Mouse (Mus musculus) heart, embryonic 11.5 days (tissue): ENCODE measurements around the gene Atxn7l2. TPM values are rescaled to one million over a fixed set of nuclear protein-coding genes. Genes with fewer than 3 reads are reported as not detected.

ENCODE experiments used
- ATAC-seq: fragments of 200-750 bp; cut with Nextera tagmentation; replicated peaks from 2 replicates; pipeline ENCODE4 v1.8.0; 2017; ENCODE audit warnings: moderate library complexity; ENCODE audit not compliant: insufficient number of reproducible peaks, low FRiP score, low TSS enrichment
- H3K27ac ChIP-seq: fragments of 300-500 bp; sonication (generic); 2 replicates; pipeline ENCODE4 v1.5.1; 2014; ENCODE audit warnings: mild to moderate bottlenecking, low read depth, low read length
- H3K27me3 ChIP-seq: fragments of 300-500 bp; sonication (generic); 2 replicates; pipeline ENCODE4 v1.6.1; 2014; ENCODE audit warnings: mild to moderate bottlenecking, low read length, mixed read lengths; ENCODE audit not compliant: control insufficient read depth, insufficient read depth
- H3K36me3 ChIP-seq: fragments of 300-500 bp; sonication (generic); 2 replicates; pipeline ENCODE4 v1.6.1; 2014; ENCODE audit warnings: mild to moderate bottlenecking, low read length, moderate library complexity, mixed read lengths; ENCODE audit not compliant: control insufficient read depth, insufficient read depth
- H3K4me1 ChIP-seq: fragments of 300-500 bp; sonication (generic); 2 replicates; pipeline ENCODE4 v1.6.1; 2014; ENCODE audit warnings: low read length; ENCODE audit not compliant: control insufficient read depth, insufficient read depth
- H3K4me2 ChIP-seq: fragments of 300-500 bp; sonication (generic); 2 replicates; pipeline ENCODE4 v1.6.1; 2014; ENCODE audit warnings: mild to moderate bottlenecking, moderate library complexity
- H3K4me3 ChIP-seq: fragments of 300-500 bp; sonication (generic); 2 replicates; pipeline ENCODE4 v1.5.1; 2014; ENCODE audit warnings: low read depth, low read length
- H3K9ac ChIP-seq: fragments of 300-500 bp; sonication (generic); 2 replicates; pipeline ENCODE4 v1.6.1; 2014; ENCODE audit warnings: mild to moderate bottlenecking, low read depth, low read length, moderate library complexity
- H3K9me3 ChIP-seq: fragments of 300-500 bp; sonication (generic); replicated peaks from 2 replicates; pipeline ENCODE4 v1.6.1; 2016; ENCODE audit warnings: low read length; ENCODE audit not compliant: control insufficient read depth
- WGBS: fragments of 180-500 bp; shearing (Covaris S2); extraction: QIAGEN DNeasy Blood & Tissue Kit; methylation state at CpG from one replicate; pipeline ENCODE4 v1.1.7; 2014; ENCODE audit not compliant: insufficient replicate concordance; 5-methylcytosine and 5-hydroxymethylcytosine counted together
- polyA plus RNA-seq: library from polyadenylated mRNA; unstranded; fragments of >200 nt; fragmentation: Nextera tagmentation; extraction: Ambion mirVana; gene quantifications from 2 replicates; pipeline ENCODE4 v1.2.1, GENCODE M21; 2014

Gene Atxn7l2
- polyA plus RNA-seq, 1 experiment from 2014 or later: 8.4 TPM

- Histone ChIP-seq H3K9me3 (no peaks in the 10 kb centered on the region), H3K36me3 (no peaks in the 10 kb centered on the region), H3K4me3 (peak overlapping the region; percentile 74; the same call in 1 of the 2 replicates), H3K4me1 (peaks cover 7% of the 10 kb centered on the region; the same call in 1 of the 2 replicates), H3K9ac (no peak overlapping the region), H3K27ac (no peak overlapping the region), H3K27me3 (peaks cover 21% of the 10 kb centered on the region), H3K4me2 (peak overlapping the region; percentile 88)
- WGBS: 54% methylated on average over 20 of the region's 20 CpGs
- no peak for ATAC-seq
Observed at GRCm38 (mm10) chr3:108187111-108187795, 23.5 kb downstream of the Atxn7l2 start.

GRCm38 (mm10) chr3:108186098-108187047 lies 24.4 kb downstream of the Atxn7l2 start, which contains the start of gene Amigo1:
Gene Amigo1, plus strand, starts transcription at chr3:108186335.
- 1% methylated on average over 69 of the region's 100 CpGs for WGBS
- Histone ChIP-seq H3K9ac (peak within 1 kb of the TSS; percentile 80), H3K4me3 (peak within 1 kb of the TSS; percentile 74), H3K4me1 (peaks cover 7% of the 10 kb centered on the region; the same call in 1 of the 2 replicates), H3K27ac (no peak within 1 kb of the TSS), H3K4me2 (peak within 1 kb of the TSS; percentile 88), H3K9me3 (no peaks in the 10 kb centered on the region), H3K27me3 (peaks cover 21% of the 10 kb centered on the region), H3K36me3 (no peaks in the 10 kb centered on the region)
- peak; percentile 53 for ATAC-seq

- Histone ChIP-seq H3K27ac (no peak overlapping the region), H3K36me3 (no peaks in the 10 kb centered on the region)
- 3% methylated on average over 16 of the region's 16 CpGs for WGBS
Observed at GRCm38 (mm10) chr3:108185460-108186097, 25.2 kb downstream of the Atxn7l2 start.

GRCm38 (mm10) chr3:108184742-108185141 lies 26.0 kb downstream of the Atxn7l2 start:
- Histone ChIP-seq H3K9ac (no peak overlapping the region), H3K27ac (no peak overlapping the region), H3K4me2 (no peak overlapping the region), H3K27me3 (peaks cover 21% of the 10 kb centered on the region), H3K9me3 (no peaks in the 10 kb centered on the region), H3K4me1 (peaks cover 5% of the 10 kb centered on the region; the same call in 1 of the 2 replicates), H3K4me3 (no peak overlapping the region), H3K36me3 (no peaks in the 10 kb centered on the region)
- WGBS: 67% methylated on average over 3 of the region's 3 CpGs
- no peak for ATAC-seq

More at GRCm38 (mm10) chr3:108185460-108186097, 25.2 kb downstream of the Atxn7l2 start:
- peak overlapping the region; percentile 80; the same call in 1 of the 2 replicates for H3K9ac ChIP-seq
- no peak for ATAC-seq
- peaks cover 7% of the 10 kb centered on the region; the same call in 1 of the 2 replicates for H3K4me1 ChIP-seq
- peaks cover 21% of the 10 kb centered on the region for H3K27me3 ChIP-seq
- H3K9me3 ChIP-seq: no peaks in the 10 kb centered on the region
- H3K4me2 ChIP-seq: peak overlapping the region; percentile 88
- H3K4me3 ChIP-seq: peak overlapping the region; percentile 74

GRCm38 (mm10) chr3:108180514-108180913 lies 30.2 kb downstream of the Atxn7l2 start:
- peaks cover 6% of the 10 kb centered on the region for H3K27me3 ChIP-seq

GRCm38 (mm10) chr3:108178756-108179715 lies 31.7 kb downstream of the Atxn7l2 start:
- Histone ChIP-seq H3K9ac (no peak overlapping the region), H3K36me3 (no peaks in the 10 kb centered on the region), H3K27ac (no peak overlapping the region), H3K27me3 (peaks cover 3% of the 10 kb centered on the region; the same call in 1 of the 2 replicates), H3K9me3 (no peaks in the 10 kb centered on the region), H3K4me1 (no peaks in the 10 kb centered on the region), H3K4me3 (no peak overlapping the region), H3K4me2 (no peak overlapping the region)
- 80% methylated on average over 7 of the region's 7 CpGs for WGBS
- no peak for ATAC-seq

More at GRCm38 (mm10) chr3:108180514-108180913, 30.2 kb downstream of the Atxn7l2 start:
- H3K4me3 ChIP-seq: no peak overlapping the region
- no peak overlapping the region for H3K4me2 ChIP-seq
- H3K9me3 ChIP-seq: no peaks in the 10 kb centered on the region
- H3K9ac ChIP-seq: no peak overlapping the region
- H3K27ac ChIP-seq: no peak overlapping the region
- ATAC-seq: no peak
- H3K4me1 ChIP-seq: no peaks in the 10 kb centered on the region
- no peaks in the 10 kb centered on the region for H3K36me3 ChIP-seq
- 49% methylated on average over 2 of the region's 2 CpGs for WGBS

GRCm38 (mm10) chr3:108174672-108175531 lies 35.8 kb downstream of the Atxn7l2 start:
- Histone ChIP-seq H3K9ac (no peak overlapping the region), H3K4me3 (no peak overlapping the region), H3K9me3 (no peaks in the 10 kb centered on the region), H3K27ac (no peak overlapping the region), H3K27me3 (peaks cover 3% of the 10 kb centered on the region; the same call in 1 of the 2 replicates), H3K36me3 (no peaks in the 10 kb centered on the region), H3K4me1 (no peaks in the 10 kb centered on the region), H3K4me2 (no peak overlapping the region)
- WGBS: 27% methylated on average over 14 of the region's 14 CpGs
- ATAC-seq: no peak
